In the genomic region with DNA sequence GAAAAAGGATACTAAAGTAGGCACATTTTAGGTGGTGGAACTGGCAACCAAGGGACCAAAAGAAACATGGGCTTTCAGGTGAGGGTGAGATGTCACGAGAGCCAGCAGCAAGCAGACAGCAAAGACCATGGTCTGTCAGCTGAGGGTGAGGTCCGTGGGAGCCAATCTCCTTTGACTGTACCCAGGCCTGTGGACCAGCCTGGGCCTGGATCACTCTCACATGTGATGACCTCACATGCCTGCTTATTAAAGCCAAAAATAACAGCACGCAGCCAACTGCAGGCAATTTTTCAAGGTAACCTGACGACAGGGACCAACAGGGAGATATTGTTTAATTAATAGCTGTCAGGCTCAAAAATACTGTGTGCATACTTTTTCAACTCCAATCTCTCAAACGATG, we compare ENCODE assay signal across 14 mouse cellular contexts. TPM values are rescaled to one million over a fixed set of nuclear protein-coding genes. Genes with fewer than 3 reads are reported as not detected.
DNase-seq lines count a peak whose midpoint lies in the region; ATAC-seq and TF ChIP-seq lines count a peak whose summit lies in the region.
"Had no signal": no experiment of that assay in that cellular context is flagged by ENCODE, and none has a peak within 500 bp of the region (broad histone marks: within the 10 kb centered on the region; RNA-seq: fewer than 3 reads in every experiment).

No protein-coding gene starts in this region.

- H3K79me2 ChIP-seq in heart, adult 2 months (replicated peaks; ENCODE audit: control insufficient read depth, insufficient read depth, low read length) = no peaks in the 10 kb centered on the region

- H3K9ac ChIP-seq in limb, embryonic 14.5 days (ENCODE audit: low read depth, low read length, severe bottlenecking) = no peak overlapping the region
- H3K9ac ChIP-seq in heart, adult 2 months (ENCODE audit: low read depth, low read length) = no peak overlapping the region
- H3K9ac ChIP-seq: embryonic facial prominence, embryonic 15.5 days; intestine, embryonic 15.5 days; neural tube, embryonic 13.5 days had no signal

- 0 out of 2 replicates have a peak, but pooled peaks have one; percentile 25 for ATAC-seq in limb, embryonic 14.5 days (ENCODE audit: low FRiP score, low read depth)
- ATAC-seq: intestine, embryonic 15.5 days had no signal

- H3K9me3 ChIP-seq in limb, embryonic 14.5 days (ENCODE audit: control insufficient read depth, low read length) = no peaks in the 10 kb centered on the region
- H3K9me3 ChIP-seq in limb, embryonic 10.5 days (replicated peaks) = no peaks in the 10 kb centered on the region
- H3K9me3 ChIP-seq: embryonic facial prominence, embryonic 15.5 days; intestine, embryonic 15.5 days; megakaryocyte, embryonic 14.5 days; neural tube, embryonic 13.5 days had no signal

- intact Hi-C loops in heart, adult 2 months (cut with DNase I) = loop anchor here (5.0 kb wide), 2 partner anchors 528 to 778 kb away; no protein-coding TSS in a partner anchor

- 48% methylated on average over 5 of the region's 5 CpGs for WGBS in limb, embryonic 14.5 days
- WGBS in limb, embryonic 10.5 days = 60% methylated on average over 5 of the region's 5 CpGs
- 34% methylated on average over 5 of the region's 5 CpGs for WGBS in heart, adult 2 months

- no peaks in the 10 kb centered on the region; the same call in 1 of the 2 replicates for H3K27me3 ChIP-seq in limb, embryonic 14.5 days (ENCODE audit: control insufficient read depth, insufficient read depth, low read length)
- H3K27me3 ChIP-seq in limb, embryonic 10.5 days (ENCODE audit: low read depth, poor library complexity, severe bottlenecking) = no peaks in the 10 kb centered on the region
- H3K27me3 ChIP-seq in heart, adult 2 months (ENCODE audit: control insufficient read depth, insufficient read depth, low read length) = no peaks in the 10 kb centered on the region
- H3K27me3 ChIP-seq: embryonic facial prominence, embryonic 15.5 days; intestine, embryonic 15.5 days; megakaryocyte, embryonic 14.5 days; neural tube, embryonic 13.5 days had no signal

- H3K36me3 ChIP-seq in limb, embryonic 14.5 days (ENCODE audit: control insufficient read depth, insufficient read depth, low read length) = 0 out of 2 replicates have a peak, but pooled peaks cover 10% of the 10 kb centered on the region
- no peaks in the 10 kb centered on the region for H3K36me3 ChIP-seq in limb, embryonic 10.5 days
- peaks cover 2% of the 10 kb centered on the region; the same call in 1 of the 2 replicates for H3K36me3 ChIP-seq in heart, adult 2 months (ENCODE audit: control insufficient read depth, insufficient read depth, low read length)
- H3K36me3 ChIP-seq: intestine, embryonic 15.5 days; neural tube, embryonic 13.5 days had no signal

- no peak overlapping the region for H3K4me2 ChIP-seq in limb, embryonic 14.5 days (replicated peaks; ENCODE audit: low read depth, low read length, severe bottlenecking)
- H3K4me2 ChIP-seq: embryonic facial prominence, embryonic 15.5 days; intestine, embryonic 15.5 days; neural tube, embryonic 13.5 days had no signal

- no peak overlapping the region for H3K4me3 ChIP-seq in limb, embryonic 14.5 days (replicated peaks; ENCODE audit: low read length)
- H3K4me3 ChIP-seq in limb, embryonic 10.5 days = no peak overlapping the region
- no peak overlapping the region for H3K4me3 ChIP-seq in heart, adult 2 months
- H3K4me3 ChIP-seq: embryonic facial prominence, embryonic 15.5 days; intestine, embryonic 15.5 days; megakaryocyte, embryonic 14.5 days; neural tube, embryonic 13.5 days had no signal

- H3K27ac ChIP-seq in limb, embryonic 14.5 days (replicated peaks; ENCODE audit: low read depth, low read length) = no peak overlapping the region
- no peak overlapping the region for H3K27ac ChIP-seq in limb, embryonic 10.5 days
- peak overlapping the region; percentile 60 for H3K27ac ChIP-seq in heart, adult 2 months
- H3K27ac ChIP-seq: embryonic facial prominence, embryonic 15.5 days; intestine, embryonic 15.5 days; neural tube, embryonic 13.5 days had no signal

- TF ChIP-seq POLR2A in limb, embryonic 14.5 days (IDR thresholded peaks at IDR 0.05; ENCODE audit: borderline replicate concordance, extremely low read depth, insufficient read depth, insufficient read length) = no peak
- TF ChIP-seq POLR2A in heart, adult 2 months (IDR thresholded peaks at IDR 0.05; ENCODE audit: insufficient read depth, low read depth, low read length) = no peak

- peaks cover 11% of the 10 kb centered on the region; the same call in 1 of the 2 replicates for H3K4me1 ChIP-seq in limb, embryonic 14.5 days (ENCODE audit: control insufficient read depth, insufficient read depth, low read length)
- H3K4me1 ChIP-seq in limb, embryonic 10.5 days = peaks cover 40% of the 10 kb centered on the region
- peaks cover 2% of the 10 kb centered on the region; the same call in 1 of the 2 replicates for H3K4me1 ChIP-seq in heart, adult 2 months (ENCODE audit: control insufficient read depth, insufficient read depth, low read length)
- H3K4me1 ChIP-seq: embryonic facial prominence, embryonic 15.5 days; intestine, embryonic 15.5 days had no signal

- peak; percentile 16 to 28 for DNase-seq in cerebellum, postnatal 10 days
- DNase-seq in cerebellum, adult 9-10 months = no peak
- no peak for DNase-seq in limb, embryonic 14.5 days (ENCODE audit: low spot score)
- DNase-seq in limb, embryonic 10.5 days (ENCODE audit: low spot score) = no peak
- DNase-seq in heart, adult 2 months = peak; percentile 41 to 64
- peak; percentile 55 for DNase-seq in heart, postnatal 4 days
- DNase-seq in liver = no peak
- no peak for DNase-seq in cerebellum, adult 9-11 months
- DNase-seq: cerebellum, postnatal 36 days; thymus, postnatal 14 days had no signal

- TF ChIP-seq CTCF in heart, adult 2 months (IDR thresholded peaks at IDR 0.05) = no peak

- TF ChIP-seq EP300 in heart, adult 2 months (IDR thresholded peaks at IDR 0.05; ENCODE audit: insufficient read depth, low read depth, low read length) = 0 out of 2 replicates have a peak, but pooled peaks have one; percentile 43

RNA-seq across cellular contexts. Expression of gene Rsu1, which starts 35.5 kb away (rescaled TPM):
- 91.7 and 115 TPM in 2 replicates for polyA plus RNA-seq in limb, embryonic 14.5 days (2012; rRNA removed)
- 119 and 126 TPM in 2 replicates for polyA plus RNA-seq in limb, embryonic 14.5 days (2014; fragmentation: Nextera tagmentation; extraction: Ambion mirVana)
- 67.9 and 79.1 TPM in 2 replicates for polyA plus RNA-seq in limb, embryonic 10.5 days (2016; fragmentation: Nextera tagmentation; extraction: Ambion mirVana)
- 10 to 100 TPM; 39.9 to 47.1 TPM for total RNA-seq in heart, adult 2 months (2021)
- 51.7 and 91.3 TPM in 2 replicates for polyA plus RNA-seq in heart, adult 2 months (2012; rRNA removed)
- 100 to 1,000 TPM; 107 to 115 TPM for total RNA-seq in heart, postnatal 4 days (2021)

Comparison
In these comparisons a context has a peak if more than half of its experiments do, and no peak if none do; other contexts are left out.
1. DNase-seq: peak in cerebellum, postnatal 10 days (2 of 2), heart, adult 2 months (2 of 2) and heart, postnatal 4 days (single experiment); none in cerebellum, adult 9-10 months (single experiment), limb, embryonic 14.5 days (single experiment), limb, embryonic 10.5 days (single experiment), liver (single experiment) and cerebellum, adult 9-11 months (single experiment).